Mouse (Mus musculus) hindbrain, postnatal 0 days (tissue): ENCODE measurements around the gene Cfd. TPM values are rescaled to one million over a fixed set of nuclear protein-coding genes. Genes with fewer than 3 reads are reported as not detected.

Experiments
- ATAC-seq: fragments of 200-750 bp; cut with Nextera tagmentation; 2 replicates; pipeline ENCODE4 v1.8.0; 2017; ENCODE audit warnings: mild to moderate bottlenecking, moderate TSS enrichment, moderate library complexity
- DNase-seq: peaks from one replicate; pipeline ENCODE4 v3.0.0-alpha.2; 2015; ENCODE audit warnings: low spot score
- H3K27ac ChIP-seq: fragments of 300-500 bp; sonication (generic); 2 replicates; pipeline ENCODE4 v1.5.1; 2014; ENCODE audit warnings: mild to moderate bottlenecking
- H3K27me3 ChIP-seq: fragments of 300-500 bp; sonication (generic); 2 replicates; pipeline ENCODE4 v1.6.1; 2014; ENCODE audit warnings: low read length, mixed read lengths; ENCODE audit not compliant: insufficient read depth
- H3K36me3 ChIP-seq: fragments of 300-500 bp; sonication (generic); 2 replicates; pipeline ENCODE4 v1.6.1; 2014; ENCODE audit warnings: low read length, mixed read lengths; ENCODE audit not compliant: insufficient read depth
- H3K4me1 ChIP-seq: fragments of 300-500 bp; sonication (generic); 2 replicates; pipeline ENCODE4 v1.6.1; 2014; ENCODE audit warnings: antibody characterized with exemption, low read length, mixed read lengths; ENCODE audit not compliant: insufficient read depth
- H3K4me2 ChIP-seq: fragments of 300-500 bp; sonication (generic); 2 replicates; pipeline ENCODE4 v1.6.1; 2014; ENCODE audit warnings: low read depth, mild to moderate bottlenecking, low read length, moderate library complexity, mixed read lengths
- H3K4me3 ChIP-seq: fragments of 300-500 bp; sonication (generic); 2 replicates; pipeline ENCODE4 v1.5.1; 2014; ENCODE audit warnings: low read length
- H3K9ac ChIP-seq: fragments of 300-500 bp; sonication (generic); replicated peaks from 2 replicates; pipeline ENCODE4 v1.6.1; 2014; ENCODE audit warnings: mild to moderate bottlenecking, low read length, moderate library complexity, mixed read lengths
- H3K9me3 ChIP-seq: fragments of 300-500 bp; sonication (generic); 2 replicates; pipeline ENCODE4 v1.6.1; 2016; ENCODE audit warnings: low read length, mixed read lengths
- CTCF ChIP-seq: IDR thresholded peaks from 2 replicates; pipeline ENCODE4 v1.5.1; 2016; ENCODE audit warnings: antibody characterized with exemption, control low read depth, low read depth
- WGBS: fragments of 180-500 bp; shearing (Covaris S2); extraction: QIAGEN DNeasy Blood & Tissue Kit; methylation state at CpG from one replicate; pipeline ENCODE4 v1.1.7; 2014; 5-methylcytosine and 5-hydroxymethylcytosine counted together
- polyA plus RNA-seq: library from polyadenylated mRNA; unstranded; fragments of >200 nt; fragmentation: Nextera tagmentation; extraction: Ambion mirVana; gene quantifications from 2 replicates; pipeline ENCODE4 v1.2.1, GENCODE M21; 2015
- total RNA-seq: library from RNA; depleted of rRNA; stranded (reverse); fragments of >200 nt; gene quantifications from 2 replicates; pipeline ENCODE4 v1.2.3, GENCODE M21; 2014

Cfd gene
- total and polyA plus RNA-seq, 2 experiments from 2014 or later: not detected

GRCm38 (mm10) chr10:79873313-79873712 is 17.3 kb upstream of the Cfd start:
- TF ChIP-seq CTCF: no peak
- H3K36me3 ChIP-seq: 0 out of 2 replicates have a peak, but pooled peaks cover 4% of the 10 kb centered on the region
- H3K27ac ChIP-seq: peak overlapping the region; percentile 94
- ATAC-seq (0 out of 2 replicates have a peak, but pooled peaks have one; percentile 14), DNase-seq (peak; percentile 50)
- H3K4me3 ChIP-seq: peak overlapping the region; percentile 59
- 2% methylated on average over 6 of the region's 6 CpGs for WGBS
- no peaks in the 10 kb centered on the region for H3K9me3 ChIP-seq
- peaks cover 6% of the 10 kb centered on the region; the same call in 1 of the 2 replicates for H3K4me1 ChIP-seq
- peak overlapping the region; percentile 85 for H3K4me2 ChIP-seq
- H3K9ac ChIP-seq: peak overlapping the region; percentile 87
- H3K27me3 ChIP-seq: no peaks in the 10 kb centered on the region

GRCm38 (mm10) chr10:79873715-79874289 is 16.9 kb upstream of the Cfd start:
- peak; percentile 32 for DNase-seq
- peak overlapping the region; percentile 85 for H3K4me2 ChIP-seq
- no peak; the same call in 1 of the 2 replicates for ATAC-seq
- under 1% methylated on average over 24 of the region's 26 CpGs for WGBS
- peaks cover 6% of the 10 kb centered on the region; the same call in 1 of the 2 replicates for H3K4me1 ChIP-seq
- peak overlapping the region; percentile 59 for H3K4me3 ChIP-seq
- H3K27ac ChIP-seq: peak overlapping the region; percentile 94
- TF ChIP-seq CTCF: no peak
- H3K36me3 ChIP-seq: 0 out of 2 replicates have a peak, but pooled peaks cover 4% of the 10 kb centered on the region
- peak overlapping the region; percentile 87 for H3K9ac ChIP-seq
- H3K27me3 ChIP-seq: no peaks in the 10 kb centered on the region
- H3K9me3 ChIP-seq: no peaks in the 10 kb centered on the region

GRCm38 (mm10) chr10:79874290-79874862 is 16.3 kb upstream of the Cfd start, which contains the start of the genes Prtn3 and Plppr3:
TSS of gene Prtn3 (plus strand) at chr10:79874476.
TSS of gene Plppr3 (minus strand) at chr10:79874634.
- 0 out of 2 replicates have a peak, but pooled peaks cover 1% of the 10 kb centered on the region for H3K36me3 ChIP-seq
- WGBS: under 1% methylated on average over 41 of the region's 57 CpGs
- H3K4me1 ChIP-seq: peaks cover 6% of the 10 kb centered on the region; the same call in 1 of the 2 replicates
- H3K4me3 ChIP-seq: peak within 1 kb of the TSS; percentile 59
- peak; percentile 93 for DNase-seq
- peak; percentile 88 for ATAC-seq
- H3K9me3 ChIP-seq: no peaks in the 10 kb centered on the region
- no peak for TF ChIP-seq CTCF
- H3K27ac ChIP-seq: peak within 1 kb of the TSS; percentile 94
- H3K9ac ChIP-seq: peak within 1 kb of the TSS; percentile 87
- H3K4me2 ChIP-seq: peak within 1 kb of the TSS; percentile 85
- no peaks in the 10 kb centered on the region for H3K27me3 ChIP-seq

- 53% methylated on average over 1 of the region's 1 CpGs for WGBS
- H3K27me3 ChIP-seq: no peaks in the 10 kb centered on the region; the same call in 1 of the 2 replicates
- H3K9ac ChIP-seq: no peak overlapping the region
- no peak overlapping the region for H3K27ac ChIP-seq
- no peak overlapping the region for H3K4me3 ChIP-seq
- no peak for TF ChIP-seq CTCF
- peaks cover 6% of the 10 kb centered on the region; the same call in 1 of the 2 replicates for H3K4me1 ChIP-seq
- no peak for DNase-seq
- no peaks in the 10 kb centered on the region for H3K9me3 ChIP-seq
- ATAC-seq: no peak
- no peaks in the 10 kb centered on the region for H3K36me3 ChIP-seq
- no peak overlapping the region for H3K4me2 ChIP-seq
Observed at GRCm38 (mm10) chr10:79877174-79877573, 13.5 kb upstream of the Cfd start.

- Histone ChIP-seq H3K4me3 (no peak overlapping the region), H3K27ac (no peak overlapping the region), H3K4me2 (no peak overlapping the region), H3K27me3 (no peaks in the 10 kb centered on the region; the same call in 1 of the 2 replicates), H3K36me3 (no peaks in the 10 kb centered on the region), H3K9ac (no peak overlapping the region), H3K4me1 (peaks cover 2% of the 10 kb centered on the region; the same call in 1 of the 2 replicates), H3K9me3 (no peaks in the 10 kb centered on the region)
- no peak for DNase-seq
- ATAC-seq: no peak
- WGBS: 32% methylated on average over 12 of the region's 12 CpGs
- no peak for TF ChIP-seq CTCF
Observed at GRCm38 (mm10) chr10:79877757-79878156, 12.9 kb upstream of the Cfd start.

GRCm38 (mm10) chr10:79879527-79879926 is 11.1 kb upstream of the Cfd start:
- peaks cover 5% of the 10 kb centered on the region; the same call in 1 of the 2 replicates for H3K27me3 ChIP-seq
- H3K27ac ChIP-seq: no peak overlapping the region
- TF ChIP-seq CTCF: no peak
- H3K4me2 ChIP-seq: no peak overlapping the region
- no peaks in the 10 kb centered on the region for H3K9me3 ChIP-seq
- H3K9ac ChIP-seq: no peak overlapping the region
- no peaks in the 10 kb centered on the region for H3K4me1 ChIP-seq
- no peak for ATAC-seq
- no peak for DNase-seq
- no peak overlapping the region for H3K4me3 ChIP-seq
- 39% methylated on average over 3 of the region's 3 CpGs for WGBS
- no peaks in the 10 kb centered on the region for H3K36me3 ChIP-seq
